Mouse (Mus musculus) lung, postnatal 10 days (tissue): ENCODE data around the gene Iqcd.
A peak's percentile ranks its signal among the peaks of the same experiment; 100 is the strongest.

Experiments used
- DNase-seq: peaks from one replicate; pipeline ENCODE4 v3.0.0; 2021

Iqcd gene

GRCm38 (mm10) chr5:120571056-120571740 is 17.6 kb upstream of the Iqcd start:
- peak; percentile 68 for DNase-seq

- DNase-seq: no peak
Measured at GRCm38 (mm10) chr5:120574469-120575063, 14.2 kb upstream of the Iqcd start.

GRCm38 (mm10) chr5:120576781-120577301 is 12.0 kb upstream of the Iqcd start:
- no peak for DNase-seq

GRCm38 (mm10) chr5:120577935-120578441 is 10.8 kb upstream of the Iqcd start:
- no peak for DNase-seq

GRCm38 (mm10) chr5:120578504-120579081 is 10.2 kb upstream of the Iqcd start:
- peak; percentile 73 for DNase-seq

- DNase-seq: peak; percentile 67
Measured at GRCm38 (mm10) chr5:120579211-120579897, 9.5 kb upstream of the Iqcd start.

GRCm38 (mm10) chr5:120579898-120580626 is 8.8 kb upstream of the Iqcd start:
- DNase-seq: no peak

GRCm38 (mm10) chr5:120582002-120582401 is 6.8 kb upstream of the Iqcd start:
- no peak for DNase-seq

GRCm38 (mm10) chr5:120583511-120583910 is 5.3 kb upstream of the Iqcd start:
- DNase-seq: no peak

GRCm38 (mm10) chr5:120584968-120585367 is 3.8 kb upstream of the Iqcd start:
- no peak for DNase-seq

- peak; percentile 65 for DNase-seq
Measured at GRCm38 (mm10) chr5:120586741-120587615, 1.8 kb upstream of the Iqcd start.

GRCm38 (mm10) chr5:120587616-120587926 is 1.2 kb upstream of the Iqcd start:
- DNase-seq: peak; percentile 79

- no peak for DNase-seq
Measured at GRCm38 (mm10) chr5:120587940-120588568, 762 bp upstream of the Iqcd start.

GRCm38 (mm10) chr5:120590356-120591010 is 1.7 kb downstream of the Iqcd start:
- DNase-seq: no peak

GRCm38 (mm10) chr5:120592141-120592540 is 3.3 kb downstream of the Iqcd start:
- DNase-seq: no peak

- no peak for DNase-seq
Measured at GRCm38 (mm10) chr5:120594485-120594884, 5.7 kb downstream of the Iqcd start.

- DNase-seq: no peak
Measured at GRCm38 (mm10) chr5:120599625-120600024, 10.8 kb downstream of the Iqcd start.

- DNase-seq: peak; percentile 59
Measured at GRCm38 (mm10) chr5:120600946-120601668, 12.3 kb downstream of the Iqcd start.

GRCm38 (mm10) chr5:120602210-120602609 is 13.4 kb downstream of the Iqcd start:
- DNase-seq: no peak

GRCm38 (mm10) chr5:120603515-120603914 is 14.7 kb downstream of the Iqcd start:
- no peak for DNase-seq
